Mouse (Mus musculus): ENCODE data around the gene Cab39.

The Cab39 gene

DNA sequence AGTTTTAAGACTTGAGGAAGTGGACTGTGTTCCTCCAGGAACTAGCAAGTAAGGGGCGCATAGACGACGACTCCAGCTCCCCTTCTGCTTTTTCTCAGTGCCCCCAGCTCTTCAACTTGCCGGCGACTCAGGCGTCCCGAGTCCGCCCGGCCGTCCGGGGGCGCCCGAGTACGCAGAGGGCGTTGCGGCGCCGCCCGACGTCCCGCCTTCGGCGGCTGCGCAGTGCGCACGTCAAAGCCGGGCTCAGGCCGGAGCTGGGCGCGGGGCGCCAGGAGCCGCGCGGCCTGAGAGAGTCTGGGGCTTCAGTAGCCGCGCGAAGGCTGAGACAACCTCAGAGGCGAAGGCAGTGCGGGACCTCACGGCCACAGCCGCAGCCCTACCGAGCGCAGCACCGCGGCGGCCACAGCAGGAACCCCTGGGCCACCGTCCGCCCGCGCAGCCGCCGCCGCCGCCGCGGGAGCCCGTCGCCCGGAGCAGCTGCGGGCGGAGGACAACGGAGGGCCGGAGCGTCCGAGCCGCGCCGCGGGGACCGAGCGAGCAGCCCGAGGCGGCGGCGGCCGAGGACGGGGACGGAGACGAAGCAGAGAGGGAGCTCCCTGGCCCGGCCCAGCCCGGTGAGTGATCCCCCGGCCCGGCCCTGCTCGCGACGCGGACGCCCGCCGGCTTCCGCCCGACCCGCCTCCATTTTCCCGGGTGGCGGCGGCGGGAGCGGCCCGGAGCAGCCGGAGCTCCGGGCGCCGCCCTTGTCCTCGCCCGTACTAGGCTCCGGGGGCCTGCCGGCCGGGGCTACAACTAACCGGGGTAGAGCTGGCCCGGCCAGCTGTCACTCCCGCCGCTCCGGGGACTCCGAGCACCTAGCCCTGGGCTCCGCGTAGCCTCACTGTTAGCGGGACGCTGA is at the start of gene Cab39:
Gene Cab39, plus strand, starts transcription at position 234 of the 898 bp plus-strand sequence.
- peak; percentile 93 to 94 for DNase-seq

DNA sequence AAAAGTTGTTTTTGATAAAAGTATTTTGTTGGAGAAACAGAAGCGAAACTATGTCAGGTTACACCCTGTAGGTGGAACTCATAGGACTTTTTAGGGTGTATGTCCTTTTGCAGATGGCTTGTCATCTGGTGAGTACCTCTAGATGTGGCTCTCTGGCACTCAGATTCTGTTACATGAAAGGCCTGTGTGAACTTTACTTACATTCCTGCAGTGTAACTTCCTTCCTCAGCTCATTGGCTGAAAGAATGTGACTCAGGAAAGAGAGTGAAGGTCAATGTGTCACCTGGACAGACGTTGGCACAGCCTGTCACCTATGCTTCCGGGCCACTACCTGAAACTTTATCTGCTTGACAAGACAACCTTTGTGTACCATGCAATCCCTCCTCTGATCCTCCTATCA is 48.7 kb upstream of the Cab39 start:
- DNase-seq, result no peak

DNA sequence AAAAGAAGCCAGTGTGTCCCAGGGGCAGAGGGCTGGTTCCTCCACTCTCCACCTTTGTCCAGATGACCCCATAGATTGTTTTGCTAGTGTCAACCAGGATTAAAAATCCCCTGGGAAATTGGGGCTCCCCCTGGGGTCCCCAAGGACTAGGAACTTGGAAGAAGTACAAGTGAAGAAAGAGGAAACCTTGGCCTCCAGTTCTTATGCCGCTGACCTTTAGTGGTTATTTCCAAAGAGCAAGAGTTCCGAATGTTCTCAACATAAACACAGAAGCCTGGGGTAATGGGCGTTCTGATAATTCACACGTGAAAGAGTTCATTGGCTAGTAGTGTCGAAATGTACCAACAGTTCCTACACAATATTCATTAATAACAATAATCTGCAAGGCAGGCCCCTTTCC is 46.7 kb upstream of the Cab39 start:
- DNase-seq, result no peak

DNA sequence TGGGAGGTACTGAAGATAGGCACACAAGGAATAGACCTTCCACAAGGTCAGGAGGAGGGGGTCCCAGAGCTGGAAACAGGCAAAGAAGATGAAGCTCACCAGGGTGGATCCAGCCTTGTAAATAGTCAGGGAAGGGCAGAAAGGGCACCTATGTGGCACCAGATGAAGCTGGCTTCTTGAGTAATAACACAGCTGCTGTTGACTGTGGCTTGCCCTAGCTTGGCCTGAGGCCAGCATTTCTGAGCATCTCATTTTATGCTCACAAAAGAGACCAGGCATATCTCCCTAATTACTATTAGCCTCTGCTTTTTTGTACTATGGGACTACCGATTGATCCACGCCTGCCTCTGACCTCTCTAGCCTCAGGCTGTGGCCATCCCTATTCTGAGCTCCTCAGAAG is 43.4 kb upstream of the Cab39 start:
- no peak for DNase-seq

DNA sequence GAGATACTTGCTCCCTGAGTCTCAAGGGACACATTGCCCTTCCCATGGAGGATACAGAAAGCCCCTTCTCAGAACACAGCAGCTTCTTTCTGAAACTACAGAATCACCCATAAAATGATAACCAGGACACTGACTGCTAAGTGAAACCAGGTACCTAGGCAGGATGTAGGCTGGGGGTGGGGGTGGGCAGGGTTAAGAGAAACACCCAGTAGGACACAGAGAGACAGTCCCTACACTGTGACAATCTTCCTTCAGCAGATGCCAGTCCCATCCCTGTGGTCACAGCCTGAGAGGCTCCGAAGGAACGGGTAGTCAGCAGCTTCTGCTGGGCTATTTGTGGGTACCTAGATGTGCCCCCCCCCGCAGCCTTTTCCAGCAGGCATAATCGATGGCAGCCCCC is 42.6 kb upstream of the Cab39 start:
- no peak for DNase-seq

DNA sequence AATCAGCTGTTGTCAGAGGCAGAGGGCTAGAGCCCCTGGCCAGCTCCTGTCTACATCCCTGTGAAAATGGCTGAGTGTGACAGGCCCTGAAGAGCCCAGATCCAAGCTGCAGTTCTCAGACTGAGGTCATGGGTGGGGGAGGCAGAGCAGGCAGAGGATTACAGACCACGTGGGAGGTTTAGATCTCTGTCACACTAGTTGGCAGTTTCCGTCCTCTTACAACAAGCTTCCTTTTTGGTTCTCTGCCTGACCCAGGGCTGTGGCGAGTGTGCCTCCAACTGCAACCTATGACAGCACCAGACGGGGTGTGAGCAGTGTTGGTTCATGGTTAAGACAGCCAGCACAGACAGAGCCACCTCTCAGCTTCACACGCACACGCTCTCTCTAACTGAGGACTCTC is 41.7 kb upstream of the Cab39 start:
- peak; percentile 51 to 60 for DNase-seq

DNA sequence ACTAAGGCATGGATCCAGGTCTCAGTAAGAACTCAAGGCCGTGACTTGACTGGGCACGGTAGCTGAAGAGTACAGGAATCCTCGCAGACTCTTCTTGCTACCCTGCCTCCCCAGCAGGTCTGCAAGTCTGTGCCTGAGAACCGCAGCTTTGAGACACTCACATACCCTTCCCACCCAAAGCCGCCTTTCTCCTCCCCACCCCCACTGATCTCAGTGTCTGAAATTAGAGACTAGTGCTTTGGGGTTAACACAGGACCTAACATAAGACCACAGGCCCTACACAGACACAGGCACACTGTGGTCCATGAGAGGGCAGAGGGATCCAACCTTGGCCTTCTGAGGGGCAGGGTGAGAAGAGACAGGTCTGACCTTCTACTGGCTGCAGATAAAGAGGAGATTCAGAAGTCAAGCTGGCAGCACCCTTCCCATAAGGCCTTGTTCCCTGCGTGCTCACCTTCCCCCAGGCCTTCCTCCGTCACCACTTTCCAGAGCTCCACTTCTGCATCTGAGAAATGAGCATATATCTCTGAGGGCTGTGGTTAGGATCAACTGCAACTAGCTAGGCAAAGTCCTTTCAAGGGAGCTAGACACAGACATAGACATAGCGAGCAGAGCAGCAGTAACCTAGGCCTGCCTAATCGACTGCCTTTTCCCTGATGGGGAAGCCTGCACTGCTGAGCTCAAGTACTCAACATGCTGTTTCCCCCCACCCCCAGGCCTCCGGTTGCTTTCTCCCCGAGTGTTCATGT is 41.1 kb upstream of the Cab39 start:
- DNase-seq, result peak in 1 of 2 experiments; percentile 12

DNA sequence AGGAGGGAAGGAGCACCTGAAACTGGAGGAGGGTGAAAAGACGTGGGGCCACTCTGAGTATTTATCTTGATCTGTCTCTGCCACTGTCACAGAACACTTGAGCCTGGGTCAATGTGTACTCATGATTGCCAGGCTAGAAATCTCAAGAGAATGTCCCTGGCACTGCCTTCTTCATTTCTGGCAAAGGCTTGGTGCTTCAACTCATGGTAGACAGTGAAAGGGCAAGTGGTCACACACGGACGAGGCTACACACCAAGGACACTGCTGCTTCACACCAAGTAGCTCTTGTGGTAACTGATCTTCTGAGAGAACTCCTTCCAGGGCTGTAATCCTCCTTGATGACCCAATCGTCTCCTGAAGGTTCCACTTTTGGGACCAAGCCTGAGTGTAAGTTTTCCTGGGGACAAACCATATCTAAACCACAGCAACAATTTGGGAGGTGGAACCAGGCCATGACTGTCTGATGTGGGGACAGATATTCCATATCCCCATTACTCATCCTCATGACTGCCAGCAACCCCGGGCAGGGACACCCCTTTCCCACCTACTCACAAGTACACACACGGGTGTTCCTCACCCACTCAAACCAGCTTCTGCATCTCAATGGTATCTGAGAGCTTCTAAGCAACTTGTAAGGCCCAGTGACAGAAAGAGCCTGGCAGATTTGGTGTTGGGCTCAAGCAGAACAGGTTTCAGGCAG is 35.6 kb upstream of the Cab39 start:
- no peak for DNase-seq

DNA sequence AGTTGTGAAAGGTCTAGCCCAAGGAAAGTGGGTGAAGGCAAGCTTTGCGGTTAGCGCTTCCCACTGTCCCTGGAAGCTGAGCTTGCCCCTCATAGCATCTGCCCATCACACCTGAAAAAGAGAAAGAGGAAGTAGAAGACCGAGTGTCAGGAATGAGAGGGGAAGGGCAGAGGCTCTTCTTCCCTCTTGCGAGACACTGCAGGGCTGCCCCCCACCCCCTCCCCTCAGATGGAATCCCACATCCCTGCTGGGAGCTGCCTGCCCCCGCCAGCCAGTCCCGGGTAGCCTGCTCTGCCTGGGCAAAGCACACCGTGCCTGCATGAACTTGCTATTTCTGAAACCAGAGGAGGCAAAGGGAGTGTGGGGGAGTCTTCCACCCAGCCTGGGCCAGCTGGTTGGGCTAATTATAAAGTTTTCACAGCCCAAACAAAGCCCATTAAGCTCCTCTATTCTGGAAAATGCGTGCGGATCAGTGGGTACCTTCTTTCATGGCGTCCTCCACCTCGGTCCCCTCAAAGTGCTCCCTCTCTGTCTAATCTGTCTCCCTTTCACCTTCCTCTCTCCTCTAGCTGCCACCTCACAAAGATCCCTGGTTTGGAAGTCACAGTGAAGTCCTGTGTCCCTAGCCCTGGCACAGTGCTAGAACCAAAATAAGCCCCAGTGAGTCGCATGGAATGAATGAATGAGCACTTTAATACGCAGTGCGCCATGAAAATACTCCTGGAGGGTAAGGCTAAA is 34.8 kb upstream of the Cab39 start:
- no peak for DNase-seq

DNA sequence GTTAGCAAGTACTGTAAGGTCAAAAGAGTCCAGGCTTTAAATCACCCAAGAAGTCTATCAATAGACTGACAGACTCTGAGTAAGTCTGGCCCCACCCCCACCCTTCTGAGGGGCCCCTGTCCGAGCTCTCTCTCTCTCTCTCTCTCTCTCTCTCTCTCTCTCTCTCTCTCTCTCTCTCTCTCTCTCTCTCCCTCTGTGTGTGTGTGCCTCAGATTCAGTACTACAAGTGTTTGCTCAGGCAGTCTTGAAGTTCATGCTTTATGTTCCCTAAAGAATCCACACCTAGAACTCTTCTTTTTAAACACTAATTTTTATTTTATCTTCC is 34.3 kb upstream of the Cab39 start:
- no peak for DNase-seq

DNA sequence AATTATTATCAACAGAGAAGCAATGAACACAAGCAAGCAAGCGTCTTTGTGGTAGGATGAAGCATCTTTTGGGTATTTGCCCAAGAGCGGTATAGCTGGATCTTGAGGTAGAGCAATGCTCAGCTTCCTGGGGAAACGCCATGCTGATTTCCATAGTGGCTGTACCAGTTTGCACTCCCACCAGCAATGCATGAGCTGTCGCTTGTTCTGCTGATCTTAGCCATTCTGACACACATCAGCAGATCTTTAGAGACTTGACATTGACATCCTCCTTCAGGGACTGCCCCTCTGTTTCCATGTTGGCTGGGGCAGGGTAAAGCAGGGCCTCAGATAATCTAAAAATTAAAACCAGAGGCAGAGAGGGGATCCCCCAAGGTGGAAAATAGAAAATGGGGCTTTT is 31.6 kb upstream of the Cab39 start:
- no peak for DNase-seq

DNA sequence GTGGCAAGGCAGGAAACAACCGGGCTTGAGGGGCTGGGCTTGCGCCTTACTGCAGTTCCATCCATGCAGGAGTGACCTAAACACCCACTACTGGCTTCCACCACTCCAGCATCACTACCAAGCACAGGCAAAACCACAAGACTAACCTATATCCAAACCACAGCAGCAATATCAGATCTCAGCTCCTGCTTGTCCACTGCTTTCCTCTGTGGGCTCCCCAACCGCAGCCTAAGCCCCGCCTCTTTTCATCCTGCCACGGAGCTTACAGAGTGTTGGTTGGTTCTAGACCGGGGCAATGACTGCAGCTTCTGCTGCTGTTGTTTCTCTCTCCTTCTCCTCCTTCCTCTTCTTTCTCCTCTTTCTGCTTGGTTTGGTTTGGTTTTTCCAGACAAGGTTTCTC is 29.9 kb upstream of the Cab39 start:
- DNase-seq, result no peak

DNA sequence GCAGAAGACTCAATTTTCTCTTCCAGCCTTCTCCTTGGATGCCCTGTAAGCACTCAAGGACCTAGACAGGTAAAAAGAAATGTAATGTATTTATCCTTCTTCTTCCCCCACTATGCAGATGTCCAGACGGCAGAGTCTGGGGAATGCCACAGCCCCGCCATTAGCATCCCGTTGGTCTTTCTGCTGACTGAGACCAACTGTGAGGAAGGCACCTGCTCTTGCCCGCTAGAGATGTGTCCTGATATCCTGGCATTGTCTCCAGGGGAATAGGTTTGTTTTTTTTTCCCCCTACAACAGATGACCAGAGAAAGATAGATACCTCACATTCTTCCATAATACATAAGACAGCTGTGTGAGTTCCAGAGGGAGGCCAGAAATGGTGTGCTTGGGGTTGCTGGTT is 28.9 kb upstream of the Cab39 start:
- no peak for DNase-seq

DNA sequence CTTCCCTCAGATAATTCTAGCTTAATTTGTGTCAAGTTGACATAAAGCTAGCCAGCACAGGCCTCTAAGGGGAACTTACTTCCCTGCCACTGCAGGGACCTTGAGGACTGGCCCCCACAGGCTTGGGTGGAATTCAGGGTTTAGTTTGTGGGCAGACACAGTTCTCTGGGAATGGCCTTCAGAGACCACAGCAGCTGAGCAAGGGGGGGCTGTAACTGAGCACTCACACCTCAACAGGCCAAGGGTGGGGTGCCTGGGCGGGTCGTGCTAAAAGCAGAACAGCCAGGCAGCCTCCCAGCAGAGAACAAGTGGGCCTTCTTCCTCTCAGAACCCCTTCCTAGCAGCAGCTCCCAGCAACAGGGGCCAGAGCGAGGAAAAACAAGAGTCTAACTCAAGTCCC is 27.1 kb upstream of the Cab39 start:
- DNase-seq, result no peak

DNA sequence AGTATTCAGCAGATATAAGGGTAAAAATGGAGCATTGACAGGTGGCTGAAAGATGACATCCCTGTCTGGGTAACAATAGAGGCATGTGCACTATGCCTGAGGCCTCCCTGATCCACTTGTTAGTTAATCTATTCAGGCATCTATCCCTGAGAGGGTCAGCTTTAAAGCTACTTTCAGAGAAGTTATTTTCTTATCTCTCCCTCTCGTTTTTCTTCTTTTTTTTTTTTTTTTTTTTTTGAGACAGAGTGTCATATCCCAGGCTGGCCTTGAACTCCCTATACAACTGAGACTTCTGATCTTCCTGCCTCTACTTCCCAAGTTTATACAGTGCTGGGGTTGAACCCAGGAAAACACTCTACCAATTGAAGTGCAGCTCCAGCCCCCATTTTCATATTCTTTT is 25.5 kb upstream of the Cab39 start:
- no peak for DNase-seq

DNA sequence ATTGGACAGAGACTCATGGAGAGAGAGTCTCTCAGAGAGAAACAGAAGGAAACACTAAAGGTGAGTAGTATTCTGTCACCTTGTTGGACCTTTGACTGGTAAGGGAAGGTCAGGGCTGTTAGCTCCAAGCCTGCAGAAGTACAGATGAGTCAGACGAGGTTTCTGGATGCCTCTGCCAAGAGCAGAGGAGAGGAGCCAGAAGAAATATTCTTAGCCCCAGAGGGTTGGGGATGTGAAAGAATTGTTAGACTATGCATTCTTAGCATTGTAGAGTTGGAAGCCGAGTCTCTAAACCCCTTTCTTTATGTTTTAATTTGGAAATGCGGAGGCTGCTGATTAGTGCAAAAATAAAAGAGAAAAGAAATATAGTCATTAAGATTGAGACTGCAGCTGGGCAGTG is 21.3 kb upstream of the Cab39 start:
- no peak for DNase-seq

DNA sequence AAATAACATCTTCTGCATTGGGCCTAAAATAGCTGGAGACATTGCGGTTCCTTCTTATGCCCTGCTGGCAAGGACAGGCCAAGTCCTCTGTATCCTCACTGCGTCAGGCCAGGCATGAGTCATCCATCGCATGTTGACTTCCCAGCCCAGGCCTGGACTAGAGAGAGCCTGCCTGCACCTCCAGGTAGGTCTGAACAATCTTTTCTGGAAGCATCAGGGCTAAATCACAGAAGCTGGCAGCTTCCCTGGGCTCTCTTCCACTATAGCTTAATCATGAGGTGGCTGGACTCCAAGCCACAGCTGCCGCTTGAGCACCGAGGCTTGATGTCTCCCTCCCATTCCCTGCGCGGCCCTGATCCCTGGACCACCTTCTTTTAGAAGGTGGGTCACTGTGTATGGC is 18.1 kb upstream of the Cab39 start:
- no peak for DNase-seq

DNA sequence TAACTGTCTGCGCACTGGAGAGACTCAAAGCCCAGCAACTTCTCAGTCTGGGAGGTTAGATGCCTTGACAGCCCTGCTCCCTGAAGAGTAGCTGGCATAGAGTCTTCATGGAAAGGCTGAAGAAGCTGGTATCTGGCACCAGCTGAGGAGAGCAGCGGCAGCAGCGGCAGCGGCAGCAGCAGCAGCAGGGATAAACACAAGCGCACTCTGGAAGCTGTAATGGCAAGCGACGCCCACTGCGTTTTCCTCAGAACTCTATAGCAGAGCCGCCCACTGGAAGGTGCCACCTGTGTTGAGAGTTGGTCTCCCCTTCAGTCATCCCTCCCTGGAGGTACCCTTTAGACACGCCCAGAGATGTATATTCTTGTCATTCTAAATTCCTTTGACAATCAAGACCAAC is 17.1 kb upstream of the Cab39 start:
- no peak for DNase-seq

DNA sequence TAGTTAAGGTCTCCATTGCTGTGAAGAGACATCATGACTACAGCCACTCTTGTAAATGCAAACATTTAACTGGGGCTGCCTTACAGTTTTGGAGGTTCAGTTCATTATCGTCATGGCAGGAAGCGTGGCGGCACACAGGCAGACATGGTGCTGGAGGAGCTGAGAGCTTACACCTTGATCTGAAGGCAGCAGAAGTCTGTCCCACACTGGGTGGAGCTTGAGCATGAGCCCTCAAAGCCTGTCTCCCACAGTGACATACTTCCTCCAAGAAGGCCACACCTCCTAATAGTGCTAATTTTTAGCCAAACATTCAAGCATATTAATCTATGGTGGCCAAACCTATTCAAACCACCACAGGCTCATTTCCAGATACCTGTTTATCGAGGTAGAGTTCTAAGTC is 14.8 kb upstream of the Cab39 start, which contains the start of gene A630001G21Rik:
Gene A630001G21Rik, minus strand, starts transcription at position 208 of the 400 bp plus-strand sequence.
- no peak for DNase-seq

DNA sequence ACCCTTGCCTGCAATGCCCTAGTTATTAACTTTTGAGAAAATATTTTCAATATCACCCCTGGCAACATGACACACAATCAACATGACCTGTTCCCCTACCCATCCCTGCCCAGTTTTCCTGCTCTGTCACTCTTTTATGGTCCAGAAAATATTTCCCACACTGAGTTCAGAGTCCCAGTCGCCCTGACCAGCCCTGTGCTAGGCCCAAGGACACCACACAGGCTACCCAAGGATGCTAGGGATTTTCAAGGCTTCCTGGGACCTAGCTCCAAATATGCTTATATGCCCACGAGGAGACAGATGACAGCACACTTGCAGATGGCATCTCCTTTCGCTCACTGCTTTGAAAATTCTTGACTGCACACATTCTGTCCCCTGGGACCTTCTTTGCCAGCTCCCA is 14.2 kb upstream of the Cab39 start:
- no peak for DNase-seq

DNA sequence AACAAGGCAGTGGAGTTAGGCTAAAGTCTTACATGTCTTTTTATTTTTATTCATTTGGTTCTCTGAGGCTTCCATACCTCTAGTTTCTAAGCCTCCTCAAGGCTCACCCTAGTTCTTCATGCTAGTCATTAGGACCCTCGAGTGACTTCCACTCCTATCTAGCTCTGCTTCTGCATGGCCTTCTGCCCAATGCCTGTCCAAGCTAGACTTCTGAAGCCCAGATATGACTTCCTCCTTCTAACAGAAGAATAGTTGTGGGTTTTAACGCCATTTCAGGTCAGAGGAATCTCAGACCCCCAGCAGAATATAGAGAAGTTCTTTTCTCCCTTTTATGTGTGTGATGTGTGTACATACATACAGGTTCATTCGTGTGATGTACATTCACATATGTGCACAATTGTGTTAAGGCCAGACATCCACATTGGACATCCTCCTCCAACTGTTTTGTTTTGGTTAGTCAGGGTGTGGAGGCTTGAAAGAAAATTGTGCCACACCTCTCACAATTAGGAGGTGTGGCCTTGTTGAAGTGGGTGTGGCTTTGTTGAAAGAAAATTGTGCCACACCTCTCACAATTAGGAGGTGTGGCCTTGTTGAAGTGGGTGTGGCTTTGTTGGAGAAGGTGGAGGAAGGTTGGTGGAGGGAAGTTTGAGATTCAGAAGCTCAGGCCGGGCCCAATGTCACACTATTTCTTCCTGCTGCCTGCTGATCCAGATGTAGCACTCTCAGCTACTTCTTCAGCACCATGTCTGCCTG is 13.6 kb upstream of the Cab39 start:
- DNase-seq, result no peak

DNA sequence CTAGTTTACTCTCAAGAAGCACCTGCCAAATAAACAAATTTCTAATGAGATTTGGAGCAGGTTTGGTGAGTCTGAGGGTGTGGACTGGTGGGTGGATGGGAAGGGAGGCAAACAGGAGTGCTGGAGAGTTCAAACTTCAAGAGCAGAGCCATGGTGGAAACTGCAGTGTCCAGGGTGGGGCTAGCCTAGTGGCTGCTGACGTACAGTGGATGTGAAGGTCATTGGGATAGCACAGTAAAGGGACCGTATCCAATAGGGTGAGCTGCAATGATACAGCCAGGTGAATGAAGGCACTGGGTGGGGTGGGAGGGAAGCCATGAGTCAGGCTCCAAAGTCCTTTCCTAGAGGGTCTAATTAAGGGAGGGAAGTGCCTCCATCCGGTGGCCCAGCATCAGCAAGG is 2.7 kb upstream of the Cab39 start:
- DNase-seq, result no peak

Measured in lung, postnatal 4 days (tissue).